Mouse (Mus musculus) hematopoietic stem cell, adult 5-6 weeks (primary cell): Measurements from ENCODE around the gene Lrrd1. TPM values are rescaled to one million over a fixed set of nuclear protein-coding genes. Genes with fewer than 3 reads are reported as not detected.
"Not testable (repeated sequence)": the region's sequence is repeated elsewhere in the genome, so short reads cannot be mapped to it uniquely, and the experiment has no call there.

ENCODE experiments used
- ATAC-seq, 2 experiments: fragments of 125-278 bp in 1 of 2; replicated peaks in 1 of 2; 2 replicates each; pipeline ENCODE4 v1.8.0; 2016 to 2017; ENCODE audit warnings: inconsistent platforms in 2 of 2, mild to moderate bottlenecking in 2 of 2, moderate number of reproducible peaks in 2 of 2, low read depth in 1 of 2, moderate TSS enrichment in 1 of 2; ENCODE audit not compliant: low FRiP score in 2 of 2, poor library complexity in 2 of 2, severe bottlenecking in 2 of 2, insufficient read depth in 1 of 2, low TSS enrichment in 1 of 2
- total RNA-seq: library from RNA; stranded (forward); fragments of 172-1452, 232-1000 nt; gene quantifications from 2 replicates; pipeline ENCODE4 v1.2.3, GENCODE M21; 2017

Lrrd1 gene
- 0.38 TPM in 1 of 2 replicates, not detected in the other for total RNA-seq

DNA sequence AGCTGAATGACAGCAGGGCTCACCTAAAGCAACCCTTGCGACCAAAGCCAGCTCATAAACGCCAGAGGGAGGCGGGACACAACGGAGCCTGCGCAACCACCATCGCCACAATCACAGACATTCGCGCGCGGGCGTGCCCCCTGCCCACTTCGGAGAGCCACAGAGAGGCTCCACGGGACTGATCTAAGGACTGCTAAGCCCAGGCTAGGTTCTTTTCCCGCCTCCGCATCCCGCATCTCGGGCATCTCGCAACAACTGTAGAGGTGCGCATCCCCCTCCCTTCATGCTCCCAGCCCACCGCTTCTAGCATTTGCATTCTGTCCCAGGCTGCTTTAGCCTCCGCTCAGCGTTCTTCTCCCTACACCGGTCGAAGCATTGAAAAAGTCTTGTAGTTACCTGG is at the start of gene Lrrd1:
Lrrd1 (plus strand) TSS at position 148 of the 400 bp plus-strand sequence.
- no peak for ATAC-seq

DNA sequence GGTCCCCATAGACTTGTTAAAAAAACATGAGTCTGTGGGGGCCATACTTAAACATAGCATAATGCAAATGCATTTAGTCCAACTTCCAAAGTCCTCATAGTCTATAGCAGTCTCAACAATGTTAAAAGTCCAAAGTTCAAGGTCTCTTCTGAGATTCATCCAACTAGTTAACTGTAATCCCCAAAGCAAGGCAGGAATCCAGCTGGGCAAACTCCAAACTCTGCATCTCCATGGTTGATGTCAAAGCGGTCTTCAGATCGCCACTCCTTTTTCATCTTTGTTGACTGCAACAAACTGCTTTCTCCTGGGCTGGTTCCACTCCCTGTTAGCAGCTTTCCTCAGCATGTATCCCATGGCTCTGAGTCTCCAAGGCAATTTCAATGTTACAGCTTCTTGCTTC is 47.9 kb upstream of the Lrrd1 start:
- not testable (repeated sequence) for ATAC-seq

DNA sequence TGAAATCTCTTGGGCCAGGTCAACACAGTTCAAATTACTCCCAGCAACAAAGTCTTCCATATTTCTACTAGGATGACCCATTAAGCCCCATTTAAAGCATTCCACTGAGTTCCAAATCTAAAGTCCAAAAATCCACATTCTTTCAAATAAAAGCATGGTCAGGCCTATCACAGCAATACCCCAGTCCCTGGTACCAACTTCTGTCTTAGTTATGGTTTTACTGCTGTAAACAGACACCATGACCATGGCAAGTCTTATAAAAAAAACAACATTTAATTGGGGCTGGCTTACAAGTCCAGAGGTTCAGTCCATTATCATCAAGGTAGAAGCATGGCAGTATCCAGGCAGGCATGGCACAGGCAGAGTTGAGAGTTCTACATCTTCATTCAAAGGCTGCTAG is 46.3 kb upstream of the Lrrd1 start:
- not testable (repeated sequence) for ATAC-seq

DNA sequence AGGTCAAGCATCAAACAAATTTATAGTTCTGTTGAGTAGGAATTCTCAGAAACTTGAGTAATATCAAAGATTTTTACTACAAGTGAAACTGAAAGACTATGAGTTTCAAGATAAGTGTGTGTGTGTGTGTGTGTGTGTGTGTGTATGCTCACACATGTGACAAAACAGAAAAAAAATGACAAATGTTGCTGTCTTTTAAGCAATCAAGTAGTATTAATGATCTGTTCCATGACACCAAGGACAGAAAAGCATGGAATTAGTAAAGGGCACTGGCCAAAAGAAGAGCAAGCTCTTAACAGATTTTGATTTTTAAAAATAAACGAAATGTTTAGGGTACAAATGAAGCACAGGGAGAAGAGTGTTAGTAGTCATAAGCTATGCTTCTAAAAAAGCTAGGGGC is 44.9 kb upstream of the Lrrd1 start:
- ATAC-seq, result no peak

DNA sequence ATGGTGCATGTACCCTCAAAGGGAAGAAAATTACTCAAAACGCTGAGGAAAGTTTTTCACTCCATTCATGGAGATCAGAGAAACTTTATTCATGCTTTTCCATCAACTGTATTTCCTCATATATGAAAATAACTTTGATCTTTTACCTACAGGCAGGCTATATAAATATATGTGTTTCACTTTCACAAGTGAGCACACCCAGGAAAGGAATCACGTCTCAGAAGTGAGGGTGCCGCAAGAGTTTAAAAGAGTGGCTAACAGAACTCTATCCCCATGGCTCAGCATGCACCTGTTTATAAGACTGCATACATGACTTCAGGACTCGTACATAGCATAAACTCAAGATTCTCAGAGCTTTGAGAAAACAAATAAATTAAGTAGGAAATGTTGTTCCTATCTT is 44.1 kb upstream of the Lrrd1 start:
- ATAC-seq, result no peak

DNA sequence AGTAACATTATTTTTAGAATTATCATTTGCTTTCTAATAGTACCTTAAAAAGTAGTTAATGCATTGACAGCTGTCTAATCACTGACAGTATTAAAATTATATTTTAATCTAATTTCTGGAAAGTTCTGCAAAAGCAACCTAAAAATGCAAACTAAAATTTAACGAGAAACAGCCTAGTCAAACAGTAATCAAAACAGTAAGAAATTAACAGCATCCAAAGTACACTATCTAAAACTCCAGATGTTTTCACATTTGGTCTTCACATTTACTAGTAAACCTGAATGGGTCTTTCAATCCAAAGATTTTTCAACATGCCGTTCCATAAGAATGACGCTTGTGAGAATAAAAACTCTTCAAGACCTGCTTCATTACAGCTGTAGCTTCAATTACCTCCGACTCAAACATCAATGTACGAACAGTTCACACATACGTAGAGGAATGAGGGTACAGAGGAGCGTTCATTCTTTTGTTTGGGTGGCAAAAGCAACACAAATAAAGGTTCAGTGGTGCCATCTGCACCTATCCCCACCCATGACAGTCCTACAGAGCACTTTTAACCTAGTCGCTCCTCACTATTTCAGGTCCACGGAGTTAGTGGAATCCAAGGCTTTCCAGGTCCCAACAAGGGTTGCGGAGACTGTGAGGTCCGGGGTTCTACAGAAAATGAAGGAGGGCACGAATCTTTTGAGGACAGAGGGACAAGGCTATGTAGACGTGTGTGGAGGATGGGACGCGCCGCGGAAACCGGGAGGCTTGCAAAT is 43.1 kb upstream of the Lrrd1 start:
- ATAC-seq, result 0 out of 4 replicates have a peak, but pooled peaks of 1 of the 2 experiments have one; percentile 14

DNA sequence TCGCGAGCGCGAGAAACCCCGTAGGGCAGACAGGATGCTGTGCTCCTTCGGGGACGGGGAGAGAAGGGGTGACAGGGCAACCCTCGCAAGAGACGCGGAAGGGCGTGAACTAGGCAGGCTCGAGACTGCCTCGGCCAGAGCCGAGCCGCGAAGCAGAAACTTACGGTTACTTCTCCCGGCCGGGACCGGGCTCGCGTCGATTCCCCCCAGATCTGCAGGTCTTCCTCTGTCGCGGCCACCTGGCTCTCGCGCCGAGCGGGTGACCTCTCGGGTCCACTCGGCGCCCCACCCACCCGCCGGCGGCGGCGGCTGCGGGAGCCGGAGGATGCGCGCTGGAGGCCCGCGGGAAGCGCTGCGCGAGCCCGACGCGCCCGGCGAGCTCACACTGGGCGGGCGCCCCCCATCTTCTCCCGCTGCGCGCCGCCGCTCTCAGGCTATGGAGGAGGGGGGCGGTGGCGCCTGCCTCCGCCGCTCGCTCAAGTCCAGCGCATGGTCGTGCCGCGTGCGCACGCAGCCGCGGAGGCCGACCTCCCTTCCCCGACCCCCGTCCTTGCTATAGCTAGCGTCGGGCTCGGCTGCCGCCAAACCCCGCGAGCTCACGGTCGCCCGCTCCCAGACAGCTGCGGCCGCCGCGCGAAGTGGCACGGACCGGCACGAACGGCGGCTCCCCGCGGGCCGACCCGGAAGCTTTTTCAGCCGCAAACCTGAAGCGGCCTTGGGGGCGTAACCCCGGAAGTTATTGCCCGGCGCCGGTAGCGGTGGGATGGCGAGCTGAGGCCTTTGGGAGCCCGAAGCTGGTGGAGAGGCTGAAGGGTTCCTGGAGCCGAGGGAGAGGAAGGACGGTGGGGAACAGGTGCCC is 42.3 kb upstream of the Lrrd1 start, which contains the start of the genes Ankib1 and Krit1:
Ankib1 (minus strand) TSS at position 493 of the 859 bp plus-strand sequence.
Krit1 (plus strand) TSS at position 752 of the 859 bp plus-strand sequence.
- ATAC-seq, result peak; percentile 88

DNA sequence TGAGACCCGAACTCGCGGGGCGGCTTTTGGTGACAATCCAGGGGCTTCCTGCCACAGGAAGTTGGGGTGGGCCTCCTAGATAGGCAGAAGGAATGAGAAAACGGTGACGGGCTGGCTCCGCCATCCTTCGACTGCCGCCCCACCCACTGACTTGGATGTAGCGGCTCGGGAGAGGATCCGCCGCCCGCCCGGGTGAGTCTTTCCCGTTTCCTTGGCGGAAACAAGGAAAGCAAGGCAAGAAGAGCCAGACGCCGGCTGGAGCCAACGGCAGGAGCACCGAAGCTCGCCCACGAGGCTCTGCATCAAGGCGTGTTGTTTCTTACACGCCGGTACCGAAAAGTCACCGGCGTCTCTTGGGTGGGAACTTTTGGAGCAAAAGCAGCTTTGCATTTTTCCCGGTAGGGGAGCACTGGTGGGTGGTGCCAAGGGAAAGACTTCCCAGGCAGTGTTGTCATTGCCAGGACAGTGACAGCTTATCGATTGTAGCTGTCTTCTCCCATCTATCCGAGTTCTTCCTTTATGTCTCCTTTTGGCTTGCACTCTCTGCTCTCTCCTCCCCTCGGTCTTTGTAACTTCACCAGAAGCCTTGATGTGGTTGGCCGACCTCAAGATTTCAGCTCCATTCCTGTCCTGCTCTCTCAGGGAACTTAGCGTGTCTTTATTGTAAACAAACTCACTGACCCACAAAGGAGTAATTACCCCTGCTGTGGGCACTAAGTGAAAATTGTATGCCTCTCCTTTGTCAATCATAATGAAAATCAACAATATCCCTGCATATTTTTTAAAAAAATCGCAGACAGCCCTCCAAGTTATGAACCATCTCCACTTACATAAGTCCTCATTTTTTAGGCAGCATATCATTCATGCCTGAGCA is 41.4 kb upstream of the Lrrd1 start:
- peak; percentile 50 to 73; a peak in 3 of 4 replicates for ATAC-seq

DNA sequence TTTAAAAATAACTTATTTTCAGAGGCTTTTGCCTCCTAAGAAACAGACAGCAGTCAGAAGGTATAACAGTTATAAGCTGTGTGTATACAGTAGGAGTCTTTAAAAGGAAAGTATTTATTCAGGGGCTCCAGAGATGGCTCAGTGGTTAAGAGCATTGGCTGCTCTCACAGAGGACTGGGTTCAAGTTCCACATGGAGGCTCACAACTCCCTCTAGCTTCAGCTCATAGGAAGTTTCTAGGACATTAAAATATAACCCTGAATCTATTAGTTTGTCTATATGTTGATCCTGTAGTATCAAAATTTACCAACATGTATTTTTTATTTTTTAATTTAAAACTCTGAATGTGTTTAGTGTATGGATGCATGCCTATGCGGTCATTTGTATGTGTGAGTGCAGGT is 36.5 kb upstream of the Lrrd1 start:
- ATAC-seq, result no peak

DNA sequence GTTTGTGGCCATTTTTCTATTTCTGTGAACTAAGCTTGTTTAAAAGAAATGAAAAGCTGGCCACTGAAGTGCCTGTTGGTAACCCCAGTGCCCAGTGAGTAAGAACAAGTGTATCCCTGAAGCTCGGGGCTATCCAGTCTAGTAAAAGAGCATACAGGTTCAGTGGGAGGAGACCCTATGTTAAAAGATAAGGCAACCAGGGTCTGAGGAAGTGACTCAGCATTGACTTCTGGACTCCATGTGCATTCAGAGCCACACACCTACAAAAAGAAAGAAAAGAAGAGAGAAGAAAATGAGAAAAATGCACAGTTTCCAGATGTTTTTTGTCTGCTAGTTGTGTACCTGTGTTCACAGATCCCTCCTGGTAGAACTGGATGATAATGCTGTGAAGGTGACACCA is 10.9 kb upstream of the Lrrd1 start:
- ATAC-seq, result no peak

DNA sequence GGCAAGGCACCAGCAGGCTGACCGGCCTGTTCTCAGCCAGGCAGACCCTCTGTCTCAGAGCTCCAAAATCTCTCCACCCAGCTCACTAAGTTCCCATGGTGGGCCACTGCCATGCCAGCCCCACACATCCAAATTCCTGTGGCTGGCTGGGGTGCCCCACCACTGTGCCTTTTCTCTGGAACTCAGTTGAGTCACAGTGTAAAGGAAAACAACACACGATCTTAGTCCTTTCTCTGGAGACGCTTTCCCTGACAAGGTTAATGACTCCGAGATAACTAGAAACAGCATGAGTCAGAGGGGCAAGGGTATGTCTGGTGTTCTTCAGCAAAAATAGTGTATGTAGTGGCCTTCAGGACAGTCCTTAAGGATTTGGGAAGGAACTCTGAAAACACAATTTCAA is 25.2 kb downstream of the Lrrd1 start:
- no peak for ATAC-seq

DNA sequence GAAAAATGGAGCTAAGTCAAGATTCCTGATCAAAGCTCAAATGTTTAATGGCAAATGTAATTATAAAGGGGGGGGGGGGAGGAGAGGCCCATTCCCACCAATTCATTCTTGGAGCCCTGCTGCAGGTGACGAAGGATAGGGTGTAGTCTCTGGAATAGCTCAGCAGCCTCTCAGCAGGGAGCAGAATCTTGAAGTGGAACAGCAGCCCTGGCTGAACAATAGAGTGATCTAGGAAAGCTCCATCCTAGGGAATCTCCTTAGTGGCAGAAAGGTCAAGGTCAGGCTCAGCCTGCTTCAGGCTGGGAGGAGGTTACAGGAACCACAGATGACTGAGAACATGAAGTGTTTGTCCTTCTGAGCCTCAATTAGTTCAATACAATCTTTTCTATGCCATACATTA is 27.4 kb downstream of the Lrrd1 start:
- ATAC-seq, result no peak

DNA sequence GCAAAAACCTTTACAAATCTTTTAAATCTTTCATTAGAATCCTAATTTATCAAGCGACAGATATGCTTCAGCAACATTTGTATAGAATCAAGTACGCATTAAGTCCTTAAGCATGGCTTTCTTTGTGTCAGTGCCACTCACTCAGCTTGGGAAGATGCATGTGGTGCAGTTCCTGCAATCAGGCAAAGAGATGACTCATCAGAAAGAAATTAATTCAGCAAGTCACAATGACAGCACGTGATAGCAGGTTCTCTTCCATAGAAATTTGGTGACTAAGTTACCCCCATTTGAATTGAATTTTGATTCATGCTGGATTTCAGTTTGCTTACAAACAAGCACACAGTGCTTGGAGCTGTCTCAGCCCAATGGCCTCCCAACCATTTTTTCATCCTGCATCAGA is 28.5 kb downstream of the Lrrd1 start:
- ATAC-seq, result no peak

DNA sequence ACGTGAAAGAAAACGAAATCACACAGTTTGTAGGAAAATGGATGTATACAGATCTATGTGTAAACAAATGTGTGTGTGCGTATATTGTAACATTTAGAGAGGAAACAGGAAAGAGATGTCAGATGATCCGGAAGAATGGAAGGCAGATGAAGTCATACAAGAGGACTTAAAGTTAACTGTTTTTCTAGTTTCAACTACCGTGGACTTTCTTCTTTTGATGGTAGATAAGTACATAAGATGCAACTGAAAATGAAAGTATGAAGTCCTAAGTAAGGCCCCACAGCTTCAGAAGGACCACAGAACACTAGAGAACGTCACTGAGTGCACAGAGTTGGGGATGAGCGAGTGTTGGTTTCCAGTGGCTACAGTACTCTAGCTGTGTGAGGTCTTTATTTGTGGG is 41.9 kb downstream of the Lrrd1 start:
- ATAC-seq, result not testable (repeated sequence)

DNA sequence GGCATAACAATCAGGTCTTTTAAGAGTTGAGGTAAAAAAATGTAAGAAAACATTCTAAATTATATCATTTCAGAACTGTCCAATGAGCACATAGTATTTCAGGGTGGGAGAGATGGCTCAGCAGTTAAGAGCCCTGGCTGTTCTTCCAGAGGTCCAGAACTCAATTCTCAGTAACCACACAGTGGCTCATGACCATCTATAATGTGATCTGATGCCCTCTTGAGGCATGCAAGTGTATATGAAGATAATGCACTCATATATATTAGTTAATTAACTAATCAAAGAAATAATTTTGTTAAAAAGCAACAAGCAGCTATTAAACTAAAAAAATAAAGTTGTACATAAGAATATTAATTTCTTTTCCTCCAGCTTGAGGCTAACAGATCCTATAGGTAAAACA is 44.2 kb downstream of the Lrrd1 start:
- no peak for ATAC-seq

DNA sequence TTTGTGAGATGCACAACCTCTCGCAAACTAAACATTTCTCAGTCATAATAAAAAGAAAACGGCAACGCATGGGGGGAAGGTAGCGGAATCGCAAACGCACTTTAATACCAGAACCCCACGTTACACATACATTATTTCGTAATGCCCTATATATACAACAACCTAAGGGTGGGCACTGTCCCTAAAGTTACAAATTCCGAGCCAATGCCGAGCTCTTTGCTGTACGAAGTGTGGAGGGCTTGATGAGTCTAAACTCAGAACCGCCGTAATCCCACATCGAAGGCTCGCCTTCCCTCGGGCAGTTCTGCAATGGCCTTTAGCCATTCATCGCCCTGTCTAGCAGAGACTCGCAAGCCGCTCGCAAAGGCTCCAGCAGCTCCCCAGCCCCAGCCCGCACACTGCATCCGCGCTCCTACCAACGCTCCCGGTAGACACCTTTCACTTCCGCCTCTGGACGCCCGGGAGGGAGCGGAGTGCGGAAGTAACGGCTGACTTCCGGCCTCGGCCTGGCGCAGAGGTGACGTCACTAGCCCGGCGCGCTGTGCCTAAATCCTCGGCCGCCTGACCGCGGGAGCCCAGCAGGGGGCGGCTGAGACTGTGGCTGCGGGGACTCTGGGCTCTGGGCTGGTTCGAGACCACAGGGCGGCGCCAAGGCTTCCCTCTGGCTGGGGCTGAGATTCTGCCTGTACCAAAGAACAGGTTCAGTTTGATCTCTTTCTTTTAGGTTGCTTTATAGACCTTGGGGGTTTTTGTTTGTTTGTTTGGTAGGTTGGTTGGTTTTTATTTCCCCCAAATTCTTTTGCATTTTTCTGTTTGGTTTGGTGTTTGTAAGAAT is 48.7 kb downstream of the Lrrd1 start, which contains the start of gene Mterf1a:
Mterf1a (minus strand) TSS at position 475 of the 835 bp plus-strand sequence.
- peak; percentile 100 for ATAC-seq

DNA sequence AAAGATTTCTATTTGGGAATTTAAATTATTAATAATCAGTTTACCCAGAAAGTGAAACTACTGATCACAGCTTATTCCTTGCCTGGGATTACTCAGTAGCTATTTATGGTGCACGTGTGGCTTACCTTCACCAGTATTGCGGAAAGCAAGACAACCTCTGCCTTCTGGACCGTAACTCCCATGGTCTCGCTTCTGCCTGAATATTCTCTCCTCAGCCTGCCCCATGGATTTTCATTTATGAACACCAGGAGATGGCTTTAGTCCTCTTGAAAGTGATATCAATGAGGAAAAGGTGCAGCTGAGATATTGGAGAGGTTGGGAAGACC is 49.3 kb downstream of the Lrrd1 start:
- not testable (repeated sequence) for ATAC-seq
